Mouse (Mus musculus) R1 (cell line): ENCODE measurements around the gene Nfe2.

Experiments used
- DNase-seq: peaks from one replicate; pipeline ENCODE4 v3.0.0-alpha.2; 2018; ENCODE audit warnings: low read depth, low spot score

Gene Nfe2

GRCm38 (mm10) chr15:103216052-103216451 lies 42.2 kb downstream of the Nfe2 start:
- peak; percentile 56 for DNase-seq

- DNase-seq: peak; percentile 98
These were observed 43.0 kb downstream of the Nfe2 start for GRCm38 (mm10) chr15:103214971-103215907.

- DNase-seq: no peak
These were observed 44.1 kb downstream of the Nfe2 start for GRCm38 (mm10) chr15:103214149-103214548.

- no peak for DNase-seq
These were observed 53.0 kb downstream of the Nfe2 start for GRCm38 (mm10) chr15:103205156-103205555.

GRCm38 (mm10) chr15:103202088-103202793 lies 56.0 kb downstream of the Nfe2 start:
- DNase-seq: no peak
